Mouse (Mus musculus): ENCODE measurements around the gene Chn2.

DNA sequence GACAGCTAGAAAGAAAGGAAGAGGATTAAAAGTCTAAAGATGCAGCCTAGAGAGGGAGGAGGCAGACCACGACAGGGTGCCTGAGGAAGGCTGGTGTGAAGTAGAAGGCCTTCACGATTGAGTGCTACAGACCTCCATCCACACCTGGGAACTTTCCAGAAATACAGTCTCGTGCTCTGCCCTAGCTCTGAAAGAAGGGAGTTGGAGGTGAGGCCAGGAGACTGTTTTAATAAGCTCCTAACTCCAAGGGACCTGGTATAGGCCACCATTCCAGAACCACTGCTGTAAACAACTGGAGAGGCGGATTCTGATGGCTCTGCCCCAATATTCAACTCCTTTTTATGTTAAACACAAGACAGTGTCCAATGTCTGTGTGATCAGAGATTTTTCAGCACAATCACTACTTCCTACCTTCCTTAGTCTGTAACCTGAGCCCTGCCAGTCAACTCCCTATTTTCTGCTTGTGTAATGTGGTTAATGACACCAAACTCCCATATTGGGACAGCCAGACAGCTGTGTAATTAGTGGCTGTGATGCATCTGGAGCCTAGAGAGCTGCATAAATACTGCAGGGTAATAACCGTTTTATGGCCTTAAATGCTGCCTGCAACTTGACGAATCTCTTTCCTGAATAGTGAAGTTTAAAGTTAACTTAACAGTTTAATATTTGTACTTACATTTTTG is 109.6 kb downstream of the Chn2 start:
- no peak for TF ChIP-seq POLR2A (IDR thresholded peaks at IDR 0.05; ENCODE audit: insufficient read depth, low read length)
- no peak for TF ChIP-seq CTCF (IDR thresholded peaks at IDR 0.05; ENCODE audit: low read depth, low read length)
